Mouse (Mus musculus) skeletal muscle tissue, adult 2 months (tissue): ENCODE measurements around the gene Snx13.

Experiments used
- DNase-seq: peaks from one replicate; pipeline ENCODE4 v3.0.0-alpha.2; 2012; ENCODE audit warnings: low read depth, low spot score

The Snx13 gene

DNA sequence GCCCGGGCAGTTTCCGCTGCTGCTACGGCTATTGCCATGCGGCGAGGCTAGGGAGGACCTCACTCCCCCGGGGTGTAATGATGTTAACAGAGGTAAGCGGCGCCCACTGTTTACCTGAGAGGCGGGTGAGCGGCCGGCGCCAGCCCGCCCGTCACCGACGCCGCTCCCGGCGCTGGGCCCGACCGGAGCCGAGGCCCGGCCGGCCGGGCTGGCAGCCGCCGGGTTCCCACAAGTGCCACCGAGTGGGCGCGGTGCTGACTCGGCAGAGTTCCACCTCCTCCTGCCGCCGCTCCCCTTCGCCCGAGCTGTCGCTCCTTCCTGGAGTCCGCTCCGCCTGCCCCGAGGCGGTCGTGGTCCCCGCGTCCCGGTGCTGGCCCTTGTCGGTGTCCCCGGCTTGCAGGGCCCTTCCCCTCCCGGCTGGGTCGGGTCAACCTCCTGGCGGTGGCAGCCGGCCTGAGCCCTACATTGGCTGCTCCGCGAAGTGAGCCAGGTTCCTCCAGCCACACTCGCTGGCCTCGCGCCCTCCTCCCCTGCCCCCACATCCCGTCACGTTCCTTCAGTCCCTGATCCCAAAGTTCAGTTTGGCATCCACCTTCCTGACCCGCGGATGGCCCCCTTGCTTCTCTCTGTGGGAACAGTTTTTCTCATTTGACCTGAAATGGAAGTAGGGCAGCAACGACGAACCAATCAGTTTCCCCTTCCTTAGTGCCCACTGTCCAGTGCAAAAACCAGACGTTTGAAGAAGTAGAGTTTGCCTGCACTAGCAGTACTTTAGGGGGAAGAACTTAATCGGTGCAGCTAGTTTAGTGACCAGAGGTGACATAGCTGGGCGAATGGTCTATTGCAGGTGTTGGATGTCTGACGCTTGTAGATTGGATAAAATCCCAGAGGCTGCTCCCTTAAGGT, 587 bp downstream of the Snx13 start:
- no peak for DNase-seq

DNA sequence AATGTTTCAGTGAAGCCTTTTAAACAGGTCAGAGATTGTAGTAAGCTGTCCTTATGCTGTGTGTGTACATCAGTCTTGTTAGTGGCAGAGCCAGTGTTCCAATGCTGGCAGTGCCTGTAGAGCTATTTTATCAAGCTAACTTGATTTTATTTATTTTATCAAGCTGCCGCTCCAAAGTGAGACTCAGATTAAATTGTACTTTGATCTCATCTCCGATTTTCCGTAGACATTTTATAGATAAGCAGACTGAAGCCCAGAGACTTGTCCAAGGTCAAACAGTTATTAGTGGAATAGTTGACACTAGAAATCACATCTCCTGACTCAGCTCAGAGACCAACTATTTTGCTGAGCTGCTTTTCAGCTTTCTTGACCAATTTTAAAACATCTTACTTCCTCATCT, 1.9 kb downstream of the Snx13 start:
- DNase-seq: no peak

DNA sequence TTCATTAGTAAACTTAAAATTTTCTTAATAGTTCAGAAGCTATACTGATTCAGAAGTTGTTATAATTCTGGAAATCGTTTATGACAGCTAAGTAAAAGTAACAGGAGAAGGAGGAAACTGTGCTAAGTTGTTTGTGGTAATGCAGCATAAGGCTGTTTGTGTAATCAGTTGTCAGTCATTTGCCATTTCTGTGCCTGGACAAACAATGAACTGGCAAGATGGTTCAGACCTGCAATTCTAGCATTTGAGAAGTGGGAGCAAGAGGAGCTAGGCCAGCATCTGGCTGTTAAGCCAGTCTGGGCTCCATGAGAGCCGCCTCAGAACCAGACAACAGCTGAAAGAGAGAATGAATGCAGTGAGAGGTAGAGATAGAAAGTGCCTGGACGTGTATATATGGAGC, 3.5 kb downstream of the Snx13 start:
- no peak for DNase-seq

DNA sequence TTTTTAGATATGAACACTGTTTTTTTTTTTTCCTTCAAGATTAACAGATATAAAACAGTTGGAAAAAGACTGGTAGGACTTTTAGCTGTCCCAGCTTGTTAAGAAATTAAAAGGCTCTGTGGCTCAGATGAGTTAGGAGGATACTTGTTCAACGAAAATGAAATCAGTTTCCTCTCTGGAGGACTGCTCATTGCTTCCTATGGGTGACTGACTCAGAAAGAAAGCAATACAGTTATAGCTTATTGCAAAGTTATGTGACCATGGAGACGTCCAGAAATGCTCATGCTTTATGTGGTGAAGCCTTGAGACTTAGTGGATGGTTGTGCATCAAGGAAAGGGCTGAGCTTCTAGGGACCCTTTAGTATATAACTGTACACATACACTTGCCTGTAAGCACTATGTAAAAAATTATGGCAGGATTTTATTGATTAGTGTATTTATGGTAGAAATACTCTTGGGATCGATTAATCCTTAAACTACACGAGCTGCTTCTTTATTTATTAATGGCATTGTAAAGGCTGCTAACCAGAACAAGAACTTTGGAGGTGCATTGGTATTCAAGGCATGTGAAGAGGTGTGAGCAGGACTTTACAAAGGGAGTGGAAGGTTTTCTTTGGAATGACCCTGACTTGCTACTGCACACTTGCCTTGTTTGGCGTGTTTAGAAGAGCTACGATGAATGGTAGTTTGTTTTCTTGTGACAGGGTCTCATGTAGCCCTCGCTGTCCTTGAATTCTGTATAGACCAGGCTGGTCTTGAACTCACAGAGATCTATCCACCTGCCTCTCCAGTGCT, 4.2 kb downstream of the Snx13 start:
- no peak for DNase-seq

DNA sequence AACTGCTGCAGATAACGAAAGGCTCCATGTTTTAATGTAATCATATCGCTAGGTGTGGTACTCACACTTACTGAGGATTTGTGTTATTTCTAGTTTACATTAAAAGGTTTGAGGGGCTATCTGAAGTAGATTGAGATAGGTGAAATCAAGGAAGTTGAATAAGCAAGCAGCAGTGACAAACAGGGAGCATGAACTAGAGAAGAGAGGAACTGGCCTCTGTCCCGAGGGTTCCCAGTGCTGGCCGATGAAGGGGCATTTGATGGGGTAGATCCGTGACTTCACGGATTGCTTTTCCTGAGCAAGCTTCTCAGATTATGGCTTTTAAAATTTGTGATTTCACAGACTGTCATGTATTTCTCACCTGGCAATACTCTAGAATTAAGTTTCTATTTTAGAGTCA, 7.4 kb downstream of the Snx13 start:
- no peak for DNase-seq

DNA sequence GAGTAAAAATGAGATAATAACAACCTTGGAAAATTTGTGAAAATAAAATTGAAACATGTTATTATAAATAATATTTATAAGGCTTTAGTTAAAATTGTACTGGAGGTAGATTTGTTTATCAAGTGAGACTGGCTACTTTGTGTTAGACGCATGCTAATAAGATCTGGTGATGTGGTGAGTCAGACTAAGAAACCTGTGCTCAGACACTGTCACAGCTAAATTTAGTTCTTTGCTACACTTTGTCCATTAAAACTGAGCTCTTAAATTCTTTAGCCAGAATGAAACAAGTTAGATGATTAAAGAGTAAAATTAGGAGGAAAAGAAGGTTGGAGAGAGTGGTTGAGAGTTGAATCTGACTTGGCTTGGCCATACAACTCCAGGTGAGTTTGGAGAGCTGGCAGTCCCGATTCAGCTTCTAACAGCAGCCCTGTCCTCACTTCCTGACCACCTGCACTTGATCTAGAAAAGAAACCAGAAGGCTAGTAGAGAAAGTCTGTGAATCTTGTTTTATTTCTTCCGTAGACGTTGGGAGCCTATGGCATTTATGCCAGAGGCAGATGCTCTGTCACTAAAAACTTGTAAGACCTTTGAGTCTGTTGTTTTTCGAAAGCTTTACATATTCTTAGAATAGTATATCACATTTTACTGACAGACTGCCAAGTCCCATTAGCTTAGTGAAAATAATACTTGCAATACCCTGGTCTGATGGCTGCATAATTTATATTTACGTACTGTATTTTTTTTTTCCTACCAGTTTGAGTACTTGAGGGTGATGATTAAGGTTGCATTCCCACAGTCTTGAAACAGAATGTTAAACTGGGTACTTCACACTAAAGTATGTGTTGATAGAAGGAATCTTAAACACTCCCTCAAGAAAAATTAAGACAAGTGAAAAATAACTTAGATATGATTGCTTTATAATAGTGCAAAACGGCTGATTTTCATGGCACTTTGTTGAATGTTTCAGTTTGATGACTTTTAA, 8.4 kb downstream of the Snx13 start:
- DNase-seq: no peak

DNA sequence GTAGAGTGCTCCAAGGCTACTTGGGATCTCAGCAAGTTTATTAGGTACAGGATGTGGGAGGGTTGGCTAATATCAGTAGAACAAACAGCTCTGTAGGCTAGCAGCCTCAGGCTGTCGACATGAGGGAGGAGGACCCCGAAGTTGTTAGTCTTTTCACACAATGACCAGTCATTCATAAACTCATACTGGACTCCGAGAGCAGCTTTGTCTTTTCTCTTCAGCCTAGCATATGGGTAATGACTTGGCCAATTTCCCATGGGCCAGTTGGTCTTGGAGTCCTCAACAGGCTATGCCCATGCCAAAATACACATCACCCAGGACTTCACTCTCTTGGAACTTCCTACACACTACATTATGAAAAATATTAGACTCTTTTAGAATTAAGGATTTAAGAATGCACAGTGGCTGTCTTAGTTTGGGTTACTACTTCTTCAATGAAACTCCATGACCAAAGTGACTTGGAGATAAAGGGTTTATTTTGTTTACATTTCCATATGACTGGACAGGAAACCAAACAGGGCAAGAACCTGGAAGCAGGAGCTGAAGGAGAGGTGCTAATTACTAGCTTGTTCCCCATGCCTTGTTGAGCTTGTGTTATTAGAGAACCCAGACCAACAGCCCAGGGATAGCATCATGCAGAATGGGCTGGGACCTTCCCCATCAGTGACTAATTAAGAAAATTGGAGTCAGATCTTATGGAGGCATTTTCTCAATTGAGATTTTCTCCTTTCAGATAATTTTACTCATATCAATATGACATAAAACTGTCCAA, 16.9 kb downstream of the Snx13 start:
- DNase-seq: no peak

DNA sequence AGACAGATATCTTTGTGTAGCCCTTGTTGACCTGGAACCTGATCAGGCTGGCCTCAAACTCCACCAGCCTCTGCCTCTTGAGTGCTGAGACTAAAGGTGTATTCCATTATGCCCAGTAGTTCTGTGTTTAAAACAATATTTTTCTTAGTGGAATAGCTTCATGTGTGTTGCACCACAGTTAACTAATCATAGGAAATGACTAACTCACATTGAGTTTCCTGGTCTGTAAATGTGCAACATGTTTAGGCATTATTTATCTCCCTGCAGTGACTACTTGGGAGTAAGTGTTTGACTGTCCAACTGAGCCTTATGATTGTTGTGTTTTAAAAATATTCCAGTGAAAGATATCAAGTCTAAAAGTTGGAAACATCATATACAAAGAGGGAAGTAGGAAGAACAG, 20.6 kb downstream of the Snx13 start:
- no peak for DNase-seq

DNA sequence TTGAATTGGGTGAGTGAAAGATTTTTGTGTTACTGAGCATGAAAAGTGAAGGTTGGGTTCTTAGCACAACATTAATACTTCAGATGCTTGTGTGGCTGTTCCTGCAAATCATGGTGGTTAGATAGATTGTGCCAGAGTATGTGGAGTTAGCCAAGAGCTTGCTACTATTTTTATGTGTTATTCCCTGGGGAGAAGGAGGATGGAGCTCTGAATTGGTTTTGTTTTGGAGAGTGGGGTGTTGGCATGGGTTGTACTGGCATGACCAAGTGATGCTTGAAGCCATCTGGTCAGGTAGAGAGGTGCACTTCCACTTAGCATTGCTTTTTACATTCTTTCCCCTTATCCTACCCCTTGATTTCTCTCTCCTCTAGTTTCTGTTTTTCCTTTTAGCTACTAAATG, 24.4 kb downstream of the Snx13 start:
- DNase-seq: no peak

DNA sequence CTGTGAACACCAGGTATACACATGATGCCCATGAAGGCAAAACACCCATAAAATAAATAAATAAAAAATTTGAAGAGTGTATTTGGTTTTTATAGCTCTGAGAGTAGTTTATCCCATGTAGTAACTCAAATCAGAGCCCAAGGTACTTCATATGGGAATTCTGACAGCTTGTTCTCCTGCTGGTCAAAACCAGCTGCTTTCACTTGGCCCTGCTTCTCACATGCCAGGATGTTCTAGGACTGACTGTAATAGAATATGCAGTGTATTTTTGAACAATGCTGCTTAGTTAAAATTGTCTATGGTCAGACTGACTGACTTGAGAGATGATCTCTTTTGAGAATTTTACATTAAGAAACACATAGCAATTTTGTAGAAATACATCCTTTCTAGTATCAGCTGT, 25.2 kb downstream of the Snx13 start:
- DNase-seq: no peak

DNA sequence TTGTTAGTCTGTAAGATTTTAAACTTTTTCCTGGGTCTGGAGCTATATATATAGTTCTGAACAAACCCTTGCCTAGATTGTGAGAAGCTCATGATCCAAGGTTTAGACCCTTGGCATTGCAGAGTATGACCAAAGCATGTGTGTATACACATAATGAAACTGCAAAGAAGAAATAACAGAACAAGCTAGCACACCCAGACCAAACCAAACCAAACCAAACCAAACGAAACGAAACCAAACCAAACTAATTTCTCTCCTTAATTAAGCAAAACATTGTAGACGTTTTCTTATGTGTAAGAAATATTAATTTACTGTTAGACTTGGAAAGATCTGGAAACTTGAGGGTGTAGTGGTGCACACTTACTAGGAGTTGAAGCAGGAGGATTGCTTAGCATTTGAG, 29.0 kb downstream of the Snx13 start:
- no peak for DNase-seq

DNA sequence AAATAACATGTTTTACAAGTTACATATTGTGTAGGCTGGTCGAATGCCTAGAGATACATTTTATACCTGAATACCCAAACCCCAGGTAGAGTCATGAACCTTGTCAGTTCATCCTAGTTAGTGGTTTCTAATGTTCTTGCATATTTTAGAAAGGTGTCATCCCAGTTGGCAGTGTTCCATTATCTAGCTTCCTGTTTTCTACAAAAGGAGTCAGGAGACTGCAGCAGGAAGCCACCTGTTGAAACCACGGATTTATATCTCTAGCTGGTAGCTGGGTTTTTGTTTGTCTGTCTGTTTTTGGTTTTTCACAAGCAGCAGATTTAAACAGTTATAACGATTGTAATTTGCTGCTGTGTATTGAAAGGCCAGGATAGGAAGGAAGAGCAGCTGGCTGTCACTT, 76.6 kb downstream of the Snx13 start:
- DNase-seq: no peak

DNA sequence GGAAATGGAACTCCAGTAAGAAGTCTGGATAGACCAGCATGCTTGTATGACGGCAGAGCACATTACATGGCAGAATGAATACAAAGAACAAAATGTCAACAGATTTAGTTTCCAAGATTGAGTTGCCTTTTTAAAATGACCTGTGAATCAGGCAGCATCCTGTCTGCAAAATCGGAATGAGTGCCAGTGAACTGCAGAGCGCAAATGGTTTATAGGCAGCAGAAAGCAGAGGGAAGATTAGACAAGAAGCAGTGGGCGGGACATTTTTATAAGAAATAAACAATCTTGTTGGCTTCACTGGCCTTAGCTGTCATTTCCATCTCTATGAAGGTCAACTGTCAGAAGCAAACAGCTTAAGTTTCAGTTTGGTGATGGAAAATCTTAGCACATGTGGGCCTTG, 106.2 kb downstream of the Snx13 start:
- no peak for DNase-seq

DNA sequence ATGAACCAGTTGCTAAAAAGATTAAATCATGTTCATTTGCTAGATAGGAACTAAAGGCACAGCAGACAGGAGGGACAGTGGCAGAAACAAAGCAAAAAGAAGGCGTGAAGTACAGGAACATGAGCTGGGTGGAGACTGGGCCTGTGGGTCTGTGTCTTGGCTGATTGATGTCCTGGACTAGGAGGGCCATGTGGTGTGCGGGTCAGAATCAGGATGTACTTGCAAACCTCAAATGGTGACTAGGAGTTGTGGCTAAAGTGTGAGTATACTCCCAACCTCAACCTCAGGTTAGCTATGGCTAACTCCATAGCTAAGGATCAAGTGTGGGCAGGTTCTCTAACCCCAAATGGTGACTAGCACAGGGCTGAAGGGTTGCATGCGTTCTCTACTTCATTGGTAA, 107.2 kb downstream of the Snx13 start:
- no peak for DNase-seq

DNA sequence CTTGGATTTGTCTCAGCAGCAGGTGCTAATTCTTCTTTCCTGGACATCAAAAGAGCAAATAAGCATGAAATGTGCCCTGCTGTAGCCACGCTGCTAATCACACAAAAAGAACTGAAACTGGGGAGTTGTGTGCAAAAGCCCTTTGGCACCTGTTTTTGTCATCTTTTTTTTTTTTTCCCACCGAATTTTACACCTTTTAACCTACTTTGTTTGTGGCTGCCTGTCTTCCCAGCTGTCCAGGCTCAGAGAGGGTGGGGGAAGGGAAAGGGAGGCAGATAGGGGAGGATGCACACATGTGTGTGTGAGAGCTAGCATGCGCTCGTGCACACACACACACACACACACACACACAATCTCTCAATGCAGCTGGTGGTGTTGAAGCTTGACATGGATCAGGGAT, 110.3 kb downstream of the Snx13 start:
- DNase-seq: no peak

DNA sequence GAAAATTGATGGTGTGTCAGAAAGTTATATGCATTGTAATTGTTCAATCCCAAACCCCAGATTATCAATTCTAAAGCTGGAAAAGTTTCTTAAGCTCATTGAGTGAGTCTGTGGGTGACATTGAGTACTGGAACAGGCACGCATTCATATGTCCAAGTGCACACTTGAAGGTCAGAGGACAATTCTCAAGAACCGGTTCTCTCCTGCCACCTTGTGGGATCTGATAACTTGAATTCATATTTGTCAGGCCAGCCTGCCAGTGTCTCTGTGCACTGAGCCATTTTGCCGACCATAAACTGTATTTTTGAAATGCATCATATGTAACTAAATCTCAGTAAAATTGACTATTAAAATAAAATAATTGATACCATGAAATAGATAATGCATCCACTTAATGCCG, 114.7 kb downstream of the Snx13 start:
- DNase-seq: no peak

DNA sequence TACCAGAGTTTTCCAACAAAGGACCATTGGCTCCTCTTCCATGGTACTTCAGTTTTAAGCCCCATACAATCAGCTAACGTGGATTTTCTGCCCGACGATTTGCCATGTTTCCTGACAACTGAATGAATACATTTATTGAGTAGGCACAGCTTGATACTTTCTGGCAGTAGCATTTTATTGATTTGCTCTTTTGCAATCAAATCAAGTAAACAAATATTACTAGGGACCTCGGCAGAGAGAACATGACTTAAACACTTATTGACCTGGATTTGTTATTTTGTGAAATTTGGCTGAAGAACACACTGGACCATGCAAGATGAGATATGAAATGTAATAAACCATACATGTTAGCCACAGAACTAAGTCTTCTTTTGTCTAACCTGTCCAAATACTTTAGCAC, 123.3 kb downstream of the Snx13 start:
- no peak for DNase-seq

DNA sequence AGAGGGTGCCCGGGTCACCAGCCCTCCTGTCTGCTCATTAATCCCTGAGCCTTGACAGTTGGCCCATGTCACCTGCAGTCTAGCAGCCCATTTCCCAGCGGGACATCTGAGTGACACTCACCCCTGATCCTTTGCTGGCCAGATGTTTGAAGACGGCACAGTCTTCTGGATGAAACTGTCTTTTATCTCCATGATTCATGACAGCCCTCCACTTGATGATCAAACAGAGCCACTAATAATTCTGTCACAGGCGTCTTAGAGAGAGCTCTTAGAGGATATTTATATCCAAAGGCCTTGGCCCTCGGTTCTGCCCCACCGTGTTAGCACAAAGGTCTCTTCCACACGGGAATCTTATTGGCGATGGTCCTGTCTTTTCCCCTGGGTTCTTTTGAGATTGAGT, 129.0 kb downstream of the Snx13 start:
- no peak for DNase-seq

DNA sequence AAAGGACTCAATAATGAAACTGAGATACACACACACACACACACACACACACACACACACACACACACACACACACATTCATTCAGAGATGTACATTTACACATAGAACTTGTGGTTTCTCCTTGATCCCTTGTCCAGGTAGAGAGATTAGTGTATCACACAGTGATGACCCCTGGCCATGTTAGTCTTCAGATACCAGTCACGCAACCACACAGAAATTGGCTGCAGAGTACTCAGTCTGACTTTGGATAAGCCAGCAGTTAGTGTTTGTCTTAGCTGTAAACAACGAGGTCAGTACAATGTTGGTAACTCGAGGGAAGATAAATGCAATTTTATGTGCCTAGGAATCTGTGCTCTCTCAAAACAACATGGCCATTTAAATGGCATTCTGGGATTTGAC, 129.6 kb downstream of the Snx13 start:
- DNase-seq: no peak

DNA sequence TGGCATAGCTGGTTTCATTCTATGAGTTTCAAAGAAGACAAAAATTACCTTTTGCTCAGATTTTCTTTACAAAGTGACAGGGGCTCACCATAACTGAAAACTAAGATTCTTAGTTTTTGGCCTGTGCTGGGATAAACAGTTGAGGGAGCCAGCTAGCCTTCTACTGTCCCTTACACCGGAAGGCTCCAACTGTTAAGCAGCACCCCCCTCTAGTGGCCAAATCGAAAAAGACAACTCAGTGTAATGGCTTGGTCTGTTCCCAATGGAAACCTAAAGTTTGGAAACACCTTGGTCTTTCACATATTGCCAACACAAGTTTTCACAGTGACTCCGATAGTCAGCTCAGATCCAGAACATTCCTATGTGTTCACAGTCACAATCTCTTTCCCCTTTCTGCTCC, 135.7 kb downstream of the Snx13 start:
- peak; percentile 47 for DNase-seq

DNA sequence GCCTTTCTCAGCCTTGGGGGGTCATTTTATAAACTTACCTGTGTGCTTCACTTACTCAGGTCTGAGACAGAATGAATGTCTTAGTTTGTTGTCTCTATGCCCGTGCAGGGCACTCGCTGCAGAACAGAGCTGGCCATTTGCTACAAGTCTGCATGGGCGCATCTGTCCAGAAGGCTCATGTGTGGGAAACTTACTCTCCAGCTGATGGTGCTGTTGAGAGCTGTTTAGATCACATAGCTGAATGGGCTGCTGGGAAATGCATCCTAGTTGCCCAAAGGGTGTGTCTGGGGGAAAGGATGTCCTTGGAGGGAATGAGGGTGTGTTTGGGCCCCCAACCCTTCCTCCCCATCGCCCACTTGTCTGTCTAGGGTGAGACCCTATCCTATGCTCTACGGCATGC, 137.3 kb downstream of the Snx13 start:
- DNase-seq: no peak
